Mouse (Mus musculus) heart, embryonic 16.5 days (tissue): ENCODE data around the gene Cntnap2. TPM values are rescaled to one million over a fixed set of nuclear protein-coding genes. Genes with fewer than 3 reads are reported as not detected.

Experiments
- ATAC-seq: fragments of 200-750 bp; cut with Nextera tagmentation; replicated peaks from 2 replicates; pipeline ENCODE4 v1.8.0; 2017; ENCODE audit warnings: moderate number of reproducible peaks; ENCODE audit not compliant: insufficient read depth, low FRiP score; ENCODE audit errors: extremely low read depth
- H3K27ac ChIP-seq: fragments of 300-500 bp; sonication (generic); 2 replicates; pipeline ENCODE4 v1.5.1; 2014; ENCODE audit warnings: mild to moderate bottlenecking, low read length, control low read depth, moderate library complexity
- H3K27me3 ChIP-seq: fragments of 300-500 bp; sonication (generic); 2 replicates; pipeline ENCODE4 v1.6.1; 2014; ENCODE audit warnings: low read length, mixed read lengths; ENCODE audit not compliant: control insufficient read depth, insufficient read depth
- H3K36me3 ChIP-seq: fragments of 300-500 bp; sonication (generic); 2 replicates; pipeline ENCODE4 v1.6.1; 2014; ENCODE audit not compliant: control insufficient read depth, insufficient read depth
- H3K4me1 ChIP-seq: fragments of 300-500 bp; sonication (generic); 2 replicates; pipeline ENCODE4 v1.6.1; 2014; ENCODE audit warnings: low read length, mixed read lengths; ENCODE audit not compliant: control insufficient read depth, insufficient read depth
- H3K4me2 ChIP-seq: fragments of 300-500 bp; sonication (generic); 2 replicates; pipeline ENCODE4 v1.6.1; 2014; ENCODE audit warnings: low read depth, mild to moderate bottlenecking, control low read depth, low read length
- H3K4me3 ChIP-seq: fragments of 300-500 bp; sonication (generic); 2 replicates; pipeline ENCODE4 v1.5.1; 2014; ENCODE audit warnings: mild to moderate bottlenecking, control low read depth, low read length
- H3K9ac ChIP-seq: fragments of 300-500 bp; sonication (generic); 2 replicates; pipeline ENCODE4 v1.6.1; 2014; ENCODE audit warnings: low read length, control low read depth
- H3K9me3 ChIP-seq: fragments of 300-500 bp; sonication (generic); replicated peaks from 2 replicates; pipeline ENCODE4 v1.6.1; 2016; ENCODE audit warnings: low read length; ENCODE audit not compliant: control insufficient read depth
- WGBS: fragments of 180-500 bp; shearing (Covaris S2); extraction: QIAGEN DNeasy Blood & Tissue Kit; methylation state at CpG from one replicate; pipeline ENCODE4 v1.1.7; 2014; 5-methylcytosine and 5-hydroxymethylcytosine counted together
- polyA plus RNA-seq: library from polyadenylated mRNA; unstranded; fragments of >200 nt; fragmentation: Nextera tagmentation; extraction: Ambion mirVana; gene quantifications from 2 replicates; pipeline ENCODE4 v1.2.1, GENCODE M21; 2015

Cntnap2 gene
- polyA plus RNA-seq, 1 experiment from 2014 or later = 0.46 TPM

DNA sequence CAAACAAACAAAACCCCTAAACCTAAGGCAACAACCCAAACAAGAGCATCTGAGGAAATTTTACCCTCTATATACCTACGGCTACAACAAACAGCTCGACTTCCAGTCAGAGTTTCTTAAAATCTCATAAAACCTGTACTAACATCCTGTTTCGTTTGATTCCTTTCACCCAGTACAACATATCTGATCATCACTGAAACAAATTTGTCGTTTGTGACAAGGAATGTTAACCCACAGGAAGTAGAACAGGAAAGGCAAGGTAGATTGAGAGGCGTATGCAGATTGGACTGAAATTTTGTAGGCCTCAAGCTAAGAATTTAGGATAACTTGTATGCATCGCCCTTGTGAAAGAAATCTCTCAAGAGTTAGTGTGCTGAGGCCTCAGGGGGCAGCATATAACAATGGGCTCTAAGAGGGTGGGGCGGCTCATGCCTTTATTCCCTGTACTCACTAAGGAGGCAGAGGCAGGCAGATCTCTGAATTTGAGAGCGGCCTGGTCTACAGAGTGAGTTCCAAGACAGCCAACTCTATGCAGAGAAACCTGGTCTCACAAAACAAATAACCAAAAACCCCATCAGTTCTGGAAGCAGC is 2291.0 kb downstream of the Cntnap2 start:
- Histone ChIP-seq H3K9me3 (no peaks in the 10 kb centered on the region), H3K4me1 (no peaks in the 10 kb centered on the region), H3K27ac (no peak overlapping the region), H3K27me3 (no peaks in the 10 kb centered on the region), H3K36me3 (no peaks in the 10 kb centered on the region), H3K4me2 (no peak overlapping the region), H3K9ac (no peak overlapping the region), H3K4me3 (no peak overlapping the region)
- no peak for ATAC-seq
- WGBS = 80% methylated on average over 8 of the region's 8 CpGs
